Mouse (Mus musculus): ENCODE results near the gene Mertk. TPM values are rescaled to one million over a fixed set of nuclear protein-coding genes. Genes with fewer than 3 reads are reported as not detected.

Gene Mertk
- polyA plus RNA-seq, 1 experiment from 2014 or later: 3.6 TPM

- Histone ChIP-seq H3K4me3 (no peak overlapping the region), H3K9me3 (replicated peaks) (no peaks in the 10 kb centered on the region), H3K4me2 (no peak overlapping the region), H3K4me1 (peaks cover 9% of the 10 kb centered on the region; the same call in 1 of the 2 replicates), H3K27me3 (replicated peaks) (no peaks in the 10 kb centered on the region), H3K27ac (no peak overlapping the region), H3K36me3 (no peaks in the 10 kb centered on the region), H3K9ac (no peak overlapping the region)
- 61% methylated on average over 5 of the region's 5 CpGs for whole genome bisulfite sequencing (ENCODE audit: insufficient replicate concordance)
- ATAC-seq: no peak
Measured at GRCm38 (mm10) chr2:128746621-128747151, 47.9 kb downstream of the Mertk start.

- Histone ChIP-seq H3K4me3 (no peak overlapping the region), H3K9me3 (replicated peaks) (no peaks in the 10 kb centered on the region), H3K27ac (no peak overlapping the region), H3K9ac (no peak overlapping the region), H3K36me3 (no peaks in the 10 kb centered on the region), H3K4me2 (no peak overlapping the region), H3K4me1 (peaks cover 9% of the 10 kb centered on the region; the same call in 1 of the 2 replicates), H3K27me3 (replicated peaks) (no peaks in the 10 kb centered on the region)
- WGBS (ENCODE audit: insufficient replicate concordance): 62% methylated on average over 8 of the region's 8 CpGs
- ATAC-seq: no peak
Measured at GRCm38 (mm10) chr2:128747433-128748028, 48.8 kb downstream of the Mertk start.

- Histone ChIP-seq H3K9ac (no peak overlapping the region), H3K36me3 (no peaks in the 10 kb centered on the region), H3K9me3 (replicated peaks) (no peaks in the 10 kb centered on the region), H3K4me3 (no peak overlapping the region), H3K4me1 (peaks cover 9% of the 10 kb centered on the region; the same call in 1 of the 2 replicates), H3K27me3 (replicated peaks) (no peaks in the 10 kb centered on the region), H3K27ac (no peak overlapping the region), H3K4me2 (no peak overlapping the region)
- WGBS (ENCODE audit: insufficient replicate concordance): 68% methylated on average over 6 of the region's 6 CpGs
- no peak for ATAC-seq
Measured at GRCm38 (mm10) chr2:128748171-128748570, 49.4 kb downstream of the Mertk start.

GRCm38 (mm10) chr2:128751030-128751429 lies 52.3 kb downstream of the Mertk start:
- Histone ChIP-seq H3K36me3 (no peaks in the 10 kb centered on the region), H3K4me2 (no peak overlapping the region), H3K27me3 (replicated peaks) (no peaks in the 10 kb centered on the region), H3K4me3 (no peak overlapping the region), H3K9ac (no peak overlapping the region), H3K9me3 (replicated peaks) (no peaks in the 10 kb centered on the region), H3K4me1 (peaks cover 9% of the 10 kb centered on the region; the same call in 1 of the 2 replicates), H3K27ac (no peak overlapping the region)
- ATAC-seq: no peak
- WGBS (ENCODE audit: insufficient replicate concordance): 68% methylated on average over 6 of the region's 6 CpGs

- Histone ChIP-seq H3K36me3 (0 out of 2 replicates have a peak, but pooled peaks cover 3% of the 10 kb centered on the region), H3K9me3 (replicated peaks) (no peaks in the 10 kb centered on the region), H3K27ac (no peak overlapping the region), H3K4me3 (no peak overlapping the region), H3K9ac (no peak overlapping the region), H3K4me2 (no peak overlapping the region), H3K4me1 (no peaks in the 10 kb centered on the region), H3K27me3 (replicated peaks) (no peaks in the 10 kb centered on the region)
- ATAC-seq: no peak
- 54% methylated on average over 6 of the region's 6 CpGs for WGBS (ENCODE audit: insufficient replicate concordance)
Measured at GRCm38 (mm10) chr2:128753295-128753873, 54.6 kb downstream of the Mertk start.

GRCm38 (mm10) chr2:128755149-128755691 lies 56.5 kb downstream of the Mertk start:
- Histone ChIP-seq H3K9ac (no peak overlapping the region), H3K36me3 (0 out of 2 replicates have a peak, but pooled peaks cover 3% of the 10 kb centered on the region), H3K4me2 (no peak overlapping the region), H3K4me3 (no peak overlapping the region), H3K9me3 (replicated peaks) (no peaks in the 10 kb centered on the region), H3K27me3 (replicated peaks) (no peaks in the 10 kb centered on the region), H3K4me1 (no peaks in the 10 kb centered on the region), H3K27ac (no peak overlapping the region)
- no peak for ATAC-seq
- 57% methylated on average over 4 of the region's 4 CpGs for WGBS (ENCODE audit: insufficient replicate concordance)

- Histone ChIP-seq H3K9ac (no peak overlapping the region), H3K4me2 (no peak overlapping the region), H3K27ac (no peak overlapping the region), H3K4me3 (no peak overlapping the region), H3K4me1 (no peaks in the 10 kb centered on the region), H3K27me3 (replicated peaks) (no peaks in the 10 kb centered on the region), H3K36me3 (peaks cover 14% of the 10 kb centered on the region), H3K9me3 (replicated peaks) (no peaks in the 10 kb centered on the region)
- ATAC-seq: no peak
- WGBS (ENCODE audit: insufficient replicate concordance): 67% methylated on average over 10 of the region's 10 CpGs
Measured at GRCm38 (mm10) chr2:128758724-128759340, 60.1 kb downstream of the Mertk start.

GRCm38 (mm10) chr2:128762008-128762407 lies 63.3 kb downstream of the Mertk start:
- 69% methylated on average over 9 of the region's 9 CpGs for WGBS (ENCODE audit: insufficient replicate concordance)
- no peaks in the 10 kb centered on the region for H3K4me1 ChIP-seq
- ATAC-seq: no peak

GRCm38 (mm10) chr2:128765787-128766186 lies 67.0 kb downstream of the Mertk start:
- no peak overlapping the region for H3K4me3 ChIP-seq
- H3K36me3 ChIP-seq: peaks cover 14% of the 10 kb centered on the region
- 71% methylated on average over 1 of the region's 1 CpGs for WGBS (ENCODE audit: insufficient replicate concordance)
- H3K27ac ChIP-seq: no peak overlapping the region
- no peak for ATAC-seq
- H3K9ac ChIP-seq: no peak overlapping the region
- H3K9me3 ChIP-seq (replicated peaks): no peaks in the 10 kb centered on the region
- H3K27me3 ChIP-seq (replicated peaks): no peaks in the 10 kb centered on the region
- H3K4me2 ChIP-seq: no peak overlapping the region
- H3K4me1 ChIP-seq: no peaks in the 10 kb centered on the region

More at GRCm38 (mm10) chr2:128762008-128762407, 63.3 kb downstream of the Mertk start:
- Histone ChIP-seq H3K4me3 (no peak overlapping the region), H3K9ac (no peak overlapping the region), H3K36me3 (peaks cover 14% of the 10 kb centered on the region), H3K27me3 (replicated peaks) (no peaks in the 10 kb centered on the region), H3K4me2 (no peak overlapping the region), H3K9me3 (replicated peaks) (no peaks in the 10 kb centered on the region), H3K27ac (no peak overlapping the region)

- H3K4me3 ChIP-seq: no peak overlapping the region
- no peak overlapping the region for H3K9ac ChIP-seq
- H3K27me3 ChIP-seq (replicated peaks): no peaks in the 10 kb centered on the region
- H3K4me2 ChIP-seq: no peak overlapping the region
- H3K36me3 ChIP-seq: 0 out of 2 replicates have a peak, but pooled peaks cover 3% of the 10 kb centered on the region
- H3K9me3 ChIP-seq (replicated peaks): no peaks in the 10 kb centered on the region
- H3K27ac ChIP-seq: no peak overlapping the region
- 62% methylated on average over 4 of the region's 4 CpGs for WGBS (ENCODE audit: insufficient replicate concordance)
- H3K4me1 ChIP-seq: no peaks in the 10 kb centered on the region
- no peak for ATAC-seq
Measured at GRCm38 (mm10) chr2:128768545-128769247, 69.9 kb downstream of the Mertk start.

- ATAC-seq: no peak
- Histone ChIP-seq H3K9ac (no peak overlapping the region), H3K9me3 (replicated peaks) (no peaks in the 10 kb centered on the region), H3K27ac (no peak overlapping the region), H3K4me2 (no peak overlapping the region), H3K27me3 (replicated peaks) (no peaks in the 10 kb centered on the region), H3K4me3 (no peak overlapping the region), H3K36me3 (0 out of 2 replicates have a peak, but pooled peaks cover 3% of the 10 kb centered on the region), H3K4me1 (no peaks in the 10 kb centered on the region)
- 69% methylated on average over 6 of the region's 6 CpGs for WGBS (ENCODE audit: insufficient replicate concordance)
Measured at GRCm38 (mm10) chr2:128770557-128770956, 71.8 kb downstream of the Mertk start.

Measured in liver, embryonic 12.5 days (tissue).